Mouse (Mus musculus): ENCODE measurements around the gene Gorab.
A peak's percentile ranks its signal among the peaks of the same experiment; 100 is the strongest.

The Gorab gene

GRCm38 (mm10) chr1:163403498-163404126 is at the start of gene Gorab:
Gene Gorab, minus strand, starts transcription at chr1:163403669.
- peak; percentile 91 for DNase-seq

DNA sequence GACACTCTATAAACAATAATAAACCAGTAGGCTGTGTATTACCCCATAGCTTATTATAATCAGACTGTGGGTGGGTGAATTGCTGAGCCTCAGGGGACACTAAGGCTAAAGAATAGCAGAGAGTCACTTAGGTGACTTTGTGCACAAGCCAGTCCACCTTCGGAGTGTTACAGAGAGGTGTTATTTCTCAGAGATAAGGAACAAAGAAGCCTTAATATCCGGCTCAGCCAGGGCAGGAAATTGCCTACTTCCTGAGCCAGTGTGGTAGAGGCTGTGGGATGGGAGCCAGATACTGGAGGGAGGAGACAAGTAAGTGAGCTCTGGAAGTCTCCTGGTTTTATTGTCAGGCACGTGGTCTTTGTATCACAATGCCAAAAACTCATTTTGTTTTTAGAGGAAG is 40.4 kb upstream of the Gorab start:
- DNase-seq: no peak

GRCm38 (mm10) chr1:163439002-163439401 is 35.5 kb upstream of the Gorab start:
- no peak for DNase-seq

- DNase-seq: no peak
Observed at GRCm38 (mm10) chr1:163423467-163424014, 20.1 kb upstream of the Gorab start.

- no peak for DNase-seq
Observed at GRCm38 (mm10) chr1:163417191-163417590, 13.7 kb upstream of the Gorab start.

DNA sequence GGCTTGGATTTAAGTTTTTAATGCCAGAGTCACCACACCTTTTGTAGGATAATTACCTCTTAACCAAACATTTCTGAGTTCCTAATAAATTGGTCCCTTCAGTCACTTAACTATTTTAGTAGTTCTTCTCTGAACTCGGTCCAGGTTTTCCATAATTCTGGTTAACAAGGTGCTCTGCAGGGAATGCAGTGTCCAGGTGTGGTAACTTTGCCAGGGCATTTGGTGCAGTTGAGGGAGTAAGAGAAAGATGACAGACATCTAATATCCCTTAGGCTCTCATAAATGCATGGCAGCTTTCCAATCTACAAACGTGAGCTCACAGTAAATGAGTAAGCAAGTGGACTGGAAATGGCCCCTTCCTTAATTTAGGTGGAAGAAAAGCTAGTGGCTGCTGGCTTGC is 10.7 kb upstream of the Gorab start:
- DNase-seq: no peak

- DNase-seq: no peak
Observed at GRCm38 (mm10) chr1:163406203-163406602, 2.7 kb upstream of the Gorab start.

DNA sequence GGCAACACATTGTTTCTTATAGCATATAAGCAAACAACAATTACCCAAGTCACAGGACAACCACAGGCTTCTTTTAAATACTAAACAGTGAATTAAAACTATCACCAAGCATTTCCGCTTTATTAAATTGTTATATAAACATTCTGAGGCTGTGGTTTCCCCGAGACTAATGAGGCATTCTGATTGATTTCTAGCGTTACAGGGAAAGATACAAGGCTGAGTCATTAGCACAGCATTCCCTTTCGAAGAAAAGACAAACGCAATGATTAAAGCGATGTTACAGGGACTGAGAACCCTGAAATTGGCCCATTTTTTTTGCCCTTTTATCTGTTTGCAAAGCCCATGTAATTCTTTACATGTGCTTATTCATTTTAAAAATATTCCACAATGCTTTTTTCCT is 12.1 kb downstream of the Gorab start:
- DNase-seq: no peak

- DNase-seq: no peak
Observed at GRCm38 (mm10) chr1:163390044-163390443, 13.4 kb downstream of the Gorab start.

DNA sequence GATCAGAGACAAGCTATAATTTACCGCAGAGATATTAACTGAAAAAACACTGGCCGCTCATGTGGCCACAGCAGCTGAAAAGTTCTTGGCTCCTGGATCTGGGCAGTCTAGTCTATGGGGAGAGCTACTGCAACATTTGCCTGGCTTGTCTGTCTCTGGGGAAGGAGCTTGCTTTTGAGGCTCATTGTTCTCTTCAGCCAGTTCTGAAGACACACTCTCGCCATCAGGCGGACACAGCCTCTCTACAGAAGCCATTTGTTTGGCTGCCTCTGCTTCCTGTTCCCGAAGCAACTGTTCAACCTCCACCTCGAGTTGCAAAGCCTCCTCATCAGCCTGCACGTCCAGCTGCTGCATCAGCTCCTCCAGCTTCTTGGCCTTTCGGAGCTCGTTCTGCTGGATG is 17.3 kb downstream of the Gorab start:
- no peak for DNase-seq

DNA sequence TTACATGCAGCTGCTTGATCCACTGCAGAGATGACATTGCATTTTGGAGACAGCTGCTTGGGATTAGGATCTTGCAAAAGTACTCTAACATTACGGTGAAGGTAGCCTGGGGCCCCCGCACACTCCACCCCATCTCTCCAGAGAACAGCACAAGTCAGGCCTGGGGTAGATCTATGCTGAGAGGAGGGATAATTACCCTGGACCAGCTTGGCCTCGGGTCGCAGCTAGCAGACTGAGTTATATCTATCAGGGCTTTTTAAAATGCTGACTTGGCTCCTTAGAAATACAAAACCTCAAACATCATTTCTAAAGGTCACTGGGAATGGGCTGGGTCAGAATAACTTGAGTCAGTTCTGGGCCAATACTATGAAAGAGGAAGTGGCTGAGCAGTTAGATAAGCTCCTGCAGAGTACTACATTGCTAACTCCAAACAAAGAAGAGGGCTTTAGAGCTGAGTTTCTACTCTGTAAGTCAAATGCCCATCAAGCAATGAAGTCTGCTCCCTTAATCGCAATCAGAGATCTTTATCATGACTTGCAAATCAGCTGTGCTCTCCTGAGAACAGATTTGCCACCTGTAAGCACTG is 19.9 kb downstream of the Gorab start:
- DNase-seq: no peak

DNA sequence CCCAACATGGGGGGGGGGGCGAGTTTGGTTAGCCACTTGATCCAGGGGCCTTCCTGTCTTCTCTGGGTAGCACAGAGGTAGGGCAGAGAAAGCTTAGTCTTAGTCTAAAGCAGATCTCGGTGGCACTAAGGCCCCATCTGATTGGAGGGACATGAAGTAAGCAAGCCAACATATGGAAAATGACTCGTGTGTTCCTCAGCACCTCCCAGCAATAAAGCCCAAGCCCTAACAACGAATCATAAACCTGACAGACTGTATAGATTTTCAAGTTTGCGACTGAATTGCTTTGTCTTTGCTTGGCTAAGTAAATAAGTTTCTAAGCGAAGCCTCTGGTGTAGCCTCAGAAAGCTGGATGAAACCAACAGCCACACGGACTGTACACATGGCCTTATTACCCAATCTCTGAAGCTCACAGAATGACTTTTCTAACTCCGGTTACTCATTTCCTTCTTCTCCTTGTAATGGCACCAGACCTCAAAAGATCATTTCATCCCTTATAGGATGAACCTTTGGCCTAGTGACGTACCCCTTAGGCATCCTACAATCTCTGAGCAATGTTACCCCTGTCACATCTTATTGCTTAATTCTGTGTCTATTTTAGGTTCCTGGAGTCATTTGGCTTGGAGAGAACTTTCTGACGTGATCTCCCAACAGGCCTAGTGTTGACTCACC is 21.3 kb downstream of the Gorab start:
- no peak for DNase-seq

DNA sequence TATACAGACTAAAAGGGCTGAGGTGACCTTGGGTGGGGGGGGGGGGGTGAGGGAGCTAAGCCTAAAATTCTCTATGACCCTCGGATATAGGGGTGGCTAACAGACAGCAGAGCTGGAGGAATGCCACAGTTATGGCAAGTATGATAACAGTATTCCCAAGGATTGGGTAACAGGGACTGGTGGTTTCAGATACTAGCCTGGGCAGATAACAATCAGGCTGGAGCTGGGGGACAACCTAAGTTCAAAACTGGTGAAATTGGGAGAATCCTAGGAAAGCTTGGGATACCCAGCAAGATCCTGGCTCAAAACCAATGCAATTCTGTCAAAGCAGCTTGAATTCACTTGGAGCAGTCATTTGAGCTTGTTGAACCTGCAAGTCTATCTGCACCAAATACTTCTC is 22.9 kb downstream of the Gorab start:
- DNase-seq: no peak

DNA sequence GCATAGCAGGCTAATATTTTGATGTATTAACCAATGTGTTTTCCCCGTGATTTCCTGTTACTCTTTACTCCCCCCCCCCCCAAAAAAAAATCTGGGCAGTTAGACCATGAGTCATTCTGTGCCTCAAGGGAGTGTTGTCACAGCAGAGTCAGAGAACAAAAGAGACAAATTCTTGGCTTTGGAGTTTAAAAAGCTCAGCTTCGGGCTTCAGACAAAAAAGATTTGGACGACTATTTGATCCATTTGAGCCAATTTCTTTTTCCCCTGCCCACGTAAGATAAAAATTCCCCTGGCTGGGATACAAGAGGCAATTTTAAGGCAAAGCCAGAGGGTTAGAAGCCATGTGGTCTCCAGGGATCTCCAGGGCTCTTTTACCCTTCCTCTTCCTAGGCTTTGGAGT is 23.4 kb downstream of the Gorab start:
- DNase-seq: no peak

- no peak for DNase-seq
Observed at GRCm38 (mm10) chr1:163377924-163378323, 25.5 kb downstream of the Gorab start.

- no peak for DNase-seq
Observed at GRCm38 (mm10) chr1:163376818-163377581, 26.5 kb downstream of the Gorab start.

- no peak for DNase-seq
Observed at GRCm38 (mm10) chr1:163374455-163374854, 29.0 kb downstream of the Gorab start.

DNA sequence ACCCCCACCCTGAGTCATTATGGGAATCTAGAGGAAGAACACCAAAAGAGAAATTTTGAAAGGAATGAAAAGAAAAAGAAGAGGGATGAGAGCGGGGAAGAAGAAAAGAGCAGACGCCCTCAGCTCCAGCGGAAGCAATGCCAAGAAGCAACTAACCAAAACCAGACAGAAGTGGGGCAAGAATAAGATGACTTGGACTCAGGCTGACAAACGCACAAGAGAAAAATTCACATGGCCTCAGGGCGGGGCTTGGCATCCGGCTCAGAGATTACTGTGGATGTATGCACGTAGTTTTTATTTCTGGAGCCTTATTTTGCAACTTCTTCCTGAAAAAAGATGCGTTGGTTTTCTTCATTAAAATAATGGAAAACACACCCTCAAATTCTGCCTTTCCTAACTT is 41.3 kb downstream of the Gorab start:
- no peak for DNase-seq

GRCm38 (mm10) chr1:163361376-163361775 is 42.1 kb downstream of the Gorab start:
- no peak for DNase-seq

DNA sequence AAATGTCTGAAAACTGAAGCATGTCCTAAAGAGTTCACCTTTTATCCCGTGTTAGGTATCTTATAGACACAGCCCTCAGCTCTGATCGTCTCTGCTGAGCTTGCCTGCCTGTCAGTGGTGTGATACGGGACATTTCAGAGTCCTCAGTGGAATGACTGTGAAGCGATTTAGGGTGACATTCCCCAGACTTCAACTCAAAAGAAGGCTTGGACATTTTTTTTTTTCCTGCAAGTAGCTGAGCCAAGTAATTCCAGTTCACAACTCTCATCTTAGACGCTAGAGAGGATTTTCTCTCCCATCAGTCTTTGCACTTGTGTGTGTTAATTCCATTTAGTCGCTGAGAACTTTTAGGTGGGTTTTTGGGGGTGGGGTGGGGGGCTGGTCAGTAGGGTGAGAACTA is 42.7 kb downstream of the Gorab start:
- DNase-seq: no peak

DNA sequence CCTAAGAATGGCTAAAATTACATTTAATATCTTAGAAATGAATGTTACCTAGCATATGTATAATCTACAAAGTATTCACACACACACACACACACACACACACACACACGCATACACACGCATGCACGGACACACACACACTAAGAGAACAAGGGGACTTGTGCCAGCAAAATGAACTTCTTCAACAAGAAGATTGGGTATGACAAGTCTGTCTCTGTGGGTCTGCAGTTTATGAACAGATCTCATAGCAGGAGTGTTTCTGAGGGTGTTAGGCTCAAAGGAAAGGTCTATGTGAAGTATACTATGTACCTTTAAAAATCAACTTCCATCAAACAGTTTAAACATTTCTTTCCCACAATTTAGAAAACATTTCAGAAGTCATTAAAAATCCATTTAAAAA is 43.9 kb downstream of the Gorab start:
- no peak for DNase-seq

- no peak for DNase-seq
Observed at GRCm38 (mm10) chr1:163358165-163358564, 45.3 kb downstream of the Gorab start.

DNA sequence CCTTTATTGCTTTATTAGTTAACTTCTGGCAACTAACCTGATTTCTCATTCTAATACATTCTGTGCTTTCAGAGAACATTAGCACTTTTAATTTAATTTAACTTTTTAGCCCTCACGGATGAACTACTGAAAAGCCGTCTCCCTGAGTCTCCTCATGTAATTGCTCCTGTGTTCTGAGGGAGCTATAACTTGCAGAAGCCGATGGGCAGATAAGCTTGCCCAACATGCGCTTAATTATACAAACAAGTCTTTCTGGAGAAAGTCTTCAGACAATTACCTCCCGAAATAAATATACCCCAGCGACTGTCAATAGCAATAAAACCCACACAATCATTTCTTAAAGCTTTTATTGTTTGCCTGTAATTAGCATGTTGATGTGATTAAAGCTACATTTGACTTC is 45.7 kb downstream of the Gorab start:
- no peak for DNase-seq
